Mouse (Mus musculus) forebrain, embryonic 16.5 days (tissue): ENCODE data around the gene Med12l. TPM values are rescaled to one million over a fixed set of nuclear protein-coding genes. Genes with fewer than 3 reads are reported as not detected.
"Not testable (repeated sequence)": the region's sequence is repeated elsewhere in the genome, so short reads cannot be mapped to it uniquely, and the experiment has no call there.

Source experiments
- ATAC-seq: fragments of 200-750 bp; cut with Nextera tagmentation; 2 replicates; pipeline ENCODE4 v1.8.0; 2017; ENCODE audit warnings: mild to moderate bottlenecking, moderate library complexity
- H3K27ac ChIP-seq: fragments of 300-500 bp; sonication (generic); 2 replicates; pipeline ENCODE4 v1.5.1; 2014; ENCODE audit warnings: low read length, control low read depth
- H3K27me3 ChIP-seq: fragments of 300-500 bp; sonication (generic); replicated peaks from 2 replicates; pipeline ENCODE4 v1.6.1; 2014; ENCODE audit warnings: low read length; ENCODE audit not compliant: control insufficient read depth, insufficient read depth
- H3K36me3 ChIP-seq: fragments of 300-500 bp; sonication (generic); 2 replicates; pipeline ENCODE4 v1.6.1; 2014; ENCODE audit not compliant: control insufficient read depth, insufficient read depth
- H3K4me1 ChIP-seq: fragments of 300-500 bp; sonication (generic); replicated peaks from 2 replicates; pipeline ENCODE4 v1.6.1; 2014; ENCODE audit warnings: low read length; ENCODE audit not compliant: control insufficient read depth, insufficient read depth
- H3K4me2 ChIP-seq: fragments of 300-500 bp; sonication (generic); 2 replicates; pipeline ENCODE4 v1.6.1; 2014; ENCODE audit warnings: mild to moderate bottlenecking, low read length, control low read depth
- H3K4me3 ChIP-seq: fragments of 300-500 bp; sonication (generic); replicated peaks from 2 replicates; pipeline ENCODE4 v1.5.1; 2014; ENCODE audit warnings: mild to moderate bottlenecking, low read length, control low read depth
- H3K9ac ChIP-seq: fragments of 300-500 bp; sonication (generic); replicated peaks from 2 replicates; pipeline ENCODE4 v1.6.1; 2014; ENCODE audit warnings: low read depth, low read length, control low read depth
- H3K9me3 ChIP-seq: fragments of 300-500 bp; sonication (generic); 2 replicates; pipeline ENCODE4 v1.6.1; 2016; ENCODE audit warnings: low read length; ENCODE audit not compliant: control insufficient read depth
- WGBS: fragments of 180-500 bp; shearing (Covaris S2); extraction: QIAGEN DNeasy Blood & Tissue Kit; methylation state at CpG from one replicate; pipeline ENCODE4 v1.1.7; 2014; 5-methylcytosine and 5-hydroxymethylcytosine counted together
- polyA plus RNA-seq: library from polyadenylated mRNA; unstranded; fragments of >200 nt; fragmentation: Nextera tagmentation; extraction: Ambion mirVana; gene quantifications from 2 replicates; pipeline ENCODE4 v1.2.1, GENCODE M21; 2015

The Med12l gene
- polyA plus RNA-seq, 1 experiment from 2014 or later, result 4.3 TPM

GRCm38 (mm10) chr3:59104462-59104861, 98.8 kb downstream of the Med12l start:
- no peak for ATAC-seq
- no peak overlapping the region for H3K27ac ChIP-seq
- H3K4me1 ChIP-seq, result no peaks in the 10 kb centered on the region
- no peaks in the 10 kb centered on the region for H3K27me3 ChIP-seq
- H3K9ac ChIP-seq, result no peak overlapping the region
- no peaks in the 10 kb centered on the region for H3K36me3 ChIP-seq
- H3K4me3 ChIP-seq, result no peak overlapping the region
- H3K4me2 ChIP-seq, result no peak overlapping the region
- 92% methylated on average over 4 of the region's 4 CpGs for WGBS
- no peaks in the 10 kb centered on the region for H3K9me3 ChIP-seq

- Histone ChIP-seq H3K4me2 (no peak overlapping the region), H3K9me3 (no peaks in the 10 kb centered on the region), H3K9ac (no peak overlapping the region), H3K4me1 (no peaks in the 10 kb centered on the region), H3K36me3 (no peaks in the 10 kb centered on the region), H3K27me3 (no peaks in the 10 kb centered on the region), H3K4me3 (no peak overlapping the region), H3K27ac (no peak overlapping the region)
- 97% methylated on average over 4 of the region's 4 CpGs for WGBS
- no peak for ATAC-seq
Observed at GRCm38 (mm10) chr3:59107439-59107838, 101.8 kb downstream of the Med12l start.

GRCm38 (mm10) chr3:59109834-59110233, 104.2 kb downstream of the Med12l start:
- ATAC-seq, result not testable (repeated sequence)

GRCm38 (mm10) chr3:59111944-59112343, 106.3 kb downstream of the Med12l start:
- Histone ChIP-seq H3K9ac (no peak overlapping the region), H3K4me3 (no peak overlapping the region), H3K4me2 (no peak overlapping the region), H3K27me3 (no peaks in the 10 kb centered on the region), H3K27ac (no peak overlapping the region), H3K36me3 (no peaks in the 10 kb centered on the region; the same call in none of the 2 replicates), H3K4me1 (no peaks in the 10 kb centered on the region), H3K9me3 (no peaks in the 10 kb centered on the region)
- WGBS, result 81% methylated on average over 3 of the region's 3 CpGs
- no peak for ATAC-seq

More at GRCm38 (mm10) chr3:59109834-59110233, 104.2 kb downstream of the Med12l start:
- not testable (repeated sequence) for H3K27me3 ChIP-seq, H3K4me3 ChIP-seq, H3K9me3 ChIP-seq, H3K4me2 ChIP-seq, H3K27ac ChIP-seq, H3K36me3 ChIP-seq, H3K4me1 ChIP-seq, H3K9ac ChIP-seq
- WGBS, result 94% methylated on average over 3 of the region's 3 CpGs

GRCm38 (mm10) chr3:59113291-59113690, 107.7 kb downstream of the Med12l start:
- H3K4me1 ChIP-seq, H3K27me3 ChIP-seq, H3K36me3 ChIP-seq, H3K9ac ChIP-seq, H3K27ac ChIP-seq, H3K4me3 ChIP-seq, H3K9me3 ChIP-seq, H3K4me2 ChIP-seq, ATAC-seq: not testable (repeated sequence)
- WGBS, result 100% methylated on average over 4 of the region's 4 CpGs

GRCm38 (mm10) chr3:59113973-59114517, 108.4 kb downstream of the Med12l start:
- Histone ChIP-seq H3K36me3 (no peaks in the 10 kb centered on the region; the same call in none of the 2 replicates), H3K27me3 (no peaks in the 10 kb centered on the region), H3K9me3 (no peaks in the 10 kb centered on the region), H3K9ac (no peak overlapping the region), H3K4me1 (no peaks in the 10 kb centered on the region), H3K4me3 (no peak overlapping the region), H3K4me2 (no peak overlapping the region), H3K27ac (no peak overlapping the region)
- no peak for ATAC-seq
- WGBS, result 92% methylated on average over 8 of the region's 8 CpGs

GRCm38 (mm10) chr3:59121067-59121730, 115.6 kb downstream of the Med12l start:
- ATAC-seq, result peak; percentile 39
- Histone ChIP-seq H3K9me3 (no peaks in the 10 kb centered on the region), H3K36me3 (no peaks in the 10 kb centered on the region), H3K4me2 (no peak overlapping the region), H3K4me3 (no peak overlapping the region), H3K9ac (no peak overlapping the region), H3K27ac (no peak overlapping the region), H3K27me3 (no peaks in the 10 kb centered on the region), H3K4me1 (no peaks in the 10 kb centered on the region)
- 39% methylated on average over 7 of the region's 7 CpGs for WGBS

GRCm38 (mm10) chr3:59121780-59122449, 116.3 kb downstream of the Med12l start:
- Histone ChIP-seq H3K9ac (no peak overlapping the region), H3K4me2 (no peak overlapping the region), H3K27me3 (no peaks in the 10 kb centered on the region), H3K27ac (no peak overlapping the region), H3K9me3 (no peaks in the 10 kb centered on the region), H3K36me3 (no peaks in the 10 kb centered on the region), H3K4me3 (no peak overlapping the region), H3K4me1 (no peaks in the 10 kb centered on the region)
- WGBS, result 62% methylated on average over 7 of the region's 7 CpGs
- ATAC-seq, result no peak

GRCm38 (mm10) chr3:59125022-59125421, 119.4 kb downstream of the Med12l start:
- Histone ChIP-seq H3K9me3 (no peaks in the 10 kb centered on the region), H3K4me3 (no peak overlapping the region), H3K4me2 (no peak overlapping the region), H3K27ac (no peak overlapping the region), H3K36me3 (no peaks in the 10 kb centered on the region), H3K4me1 (no peaks in the 10 kb centered on the region), H3K27me3 (no peaks in the 10 kb centered on the region), H3K9ac (no peak overlapping the region)
- WGBS, result 74% methylated on average over 5 of the region's 5 CpGs
- ATAC-seq, result no peak
